Mouse (Mus musculus): ENCODE measurements around the gene Pcyt2. TPM values are rescaled to one million over a fixed set of nuclear protein-coding genes. Genes with fewer than 3 reads are reported as not detected.
A peak's percentile ranks its signal among the peaks of the same experiment; 100 is the strongest.
"Not testable (repeated sequence)": the region's sequence is repeated elsewhere in the genome, so short reads cannot be mapped to it uniquely, and the experiment has no call there.

Pcyt2 gene
- total and polyA plus RNA-seq, 3 experiments = 29.0 to 146 (median 102) TPM

GRCm38 (mm10) chr11:120597240-120598235 lies 20.2 kb downstream of the Pcyt2 start:
- H3K4me3 ChIP-seq (ENCODE audit: low read depth, low read length) = peak overlapping the region; percentile 95
- no peak for ATAC-seq (ENCODE audit: extremely low read depth, insufficient number of reproducible peaks, low FRiP score, poor library complexity, severe bottlenecking)
- peak; percentile 29 for DNase-seq (ENCODE audit: low spot score)
- peaks cover 70% of the 10 kb centered on the region for H3K4me1 ChIP-seq (ENCODE audit: insufficient read depth, low read depth, low read length)
- no peaks in the 10 kb centered on the region for H3K27me3 ChIP-seq (ENCODE audit: insufficient read depth, low read length)
- TF ChIP-seq TAL1 (conservative IDR thresholded peaks at IDR 0.05; ENCODE audit: low read depth, low read length) = no peak
- no peak for TF ChIP-seq CTCF (IDR thresholded peaks at IDR 0.05; ENCODE audit: low read depth, low read length)
- TF ChIP-seq GATA1 (IDR thresholded peaks at IDR 0.05; ENCODE audit: borderline replicate concordance, low read length) = no peak
- TF ChIP-seq POLR2AphosphoS5 (IDR thresholded peaks at IDR 0.05; ENCODE audit: insufficient replicate concordance, low read depth, low read length) = no peak
- TF ChIP-seq GATA2 (IDR thresholded peaks at IDR 0.05; ENCODE audit: borderline replicate concordance, low read depth, low read length) = no peak
- no peaks in the 10 kb centered on the region for H3K9me3 ChIP-seq (replicated peaks)
- H3K36me3 ChIP-seq (replicated peaks) = peaks cover 77% of the 10 kb centered on the region

- peaks cover 94% of the 10 kb centered on the region for H3K36me3 ChIP-seq (replicated peaks)
- no peak overlapping the region for H3K4me3 ChIP-seq (ENCODE audit: low read depth, low read length)
- peaks cover 34% of the 10 kb centered on the region for H3K4me1 ChIP-seq (ENCODE audit: insufficient read depth, low read depth, low read length)
- ATAC-seq (ENCODE audit: extremely low read depth, insufficient number of reproducible peaks, low FRiP score, poor library complexity, severe bottlenecking) = peak; percentile 84
- no peak for TF ChIP-seq CTCF (IDR thresholded peaks at IDR 0.05; ENCODE audit: low read depth, low read length)
- TF ChIP-seq GATA2 (IDR thresholded peaks at IDR 0.05; ENCODE audit: borderline replicate concordance, low read depth, low read length) = no peak
- TF ChIP-seq POLR2AphosphoS5 (IDR thresholded peaks at IDR 0.05; ENCODE audit: insufficient replicate concordance, low read depth, low read length) = no peak
- TF ChIP-seq GATA1 (IDR thresholded peaks at IDR 0.05; ENCODE audit: borderline replicate concordance, low read length) = no peak
- TF ChIP-seq TAL1 (conservative IDR thresholded peaks at IDR 0.05; ENCODE audit: low read depth, low read length) = no peak
- H3K27me3 ChIP-seq (ENCODE audit: insufficient read depth, low read length) = no peaks in the 10 kb centered on the region
- no peaks in the 10 kb centered on the region; the same call in 1 of the 2 replicates for H3K9me3 ChIP-seq (replicated peaks)
- no peak for DNase-seq (ENCODE audit: low spot score)
These were observed 29.2 kb downstream of the Pcyt2 start for GRCm38 (mm10) chr11:120588531-120588930.

- Histone ChIP-seq H3K27me3 (ENCODE audit: insufficient read depth, low read length) (no peaks in the 10 kb centered on the region), H3K36me3 (replicated peaks) (peaks cover 77% of the 10 kb centered on the region), H3K9me3 (replicated peaks) (no peaks in the 10 kb centered on the region; the same call in 1 of the 2 replicates), H3K4me1 (ENCODE audit: insufficient read depth, low read depth, low read length) (peaks cover 38% of the 10 kb centered on the region), H3K4me3 (ENCODE audit: low read depth, low read length) (no peak overlapping the region)
- no peak for TF ChIP-seq CTCF (IDR thresholded peaks at IDR 0.05; ENCODE audit: low read depth, low read length)
- TF ChIP-seq GATA1 (IDR thresholded peaks at IDR 0.05; ENCODE audit: borderline replicate concordance, low read length) = no peak
- TF ChIP-seq POLR2AphosphoS5 (IDR thresholded peaks at IDR 0.05; ENCODE audit: insufficient replicate concordance, low read depth, low read length) = no peak
- TF ChIP-seq GATA2 (IDR thresholded peaks at IDR 0.05; ENCODE audit: borderline replicate concordance, low read depth, low read length) = no peak
- ATAC-seq (ENCODE audit: extremely low read depth, insufficient number of reproducible peaks, low FRiP score, poor library complexity, severe bottlenecking) (no peak), DNase-seq (ENCODE audit: low spot score) (no peak)
These were observed 33.8 kb downstream of the Pcyt2 start for GRCm38 (mm10) chr11:120583937-120584336.

- Histone ChIP-seq H3K36me3 (replicated peaks) (peaks cover 78% of the 10 kb centered on the region), H3K4me1 (ENCODE audit: insufficient read depth, low read depth, low read length) (peaks cover 41% of the 10 kb centered on the region)
- ATAC-seq (ENCODE audit: extremely low read depth, insufficient number of reproducible peaks, low FRiP score, poor library complexity, severe bottlenecking); H3K9me3 ChIP-seq (replicated peaks); H3K27me3 ChIP-seq (ENCODE audit: insufficient read depth, low read length); H3K4me3 ChIP-seq (ENCODE audit: low read depth, low read length); DNase-seq (ENCODE audit: low spot score): not testable (repeated sequence)
These were observed 34.8 kb downstream of the Pcyt2 start for GRCm38 (mm10) chr11:120582982-120583293.

- no peak for DNase-seq (ENCODE audit: low spot score)
- peaks cover 78% of the 10 kb centered on the region for H3K36me3 ChIP-seq (replicated peaks)
- ATAC-seq (ENCODE audit: extremely low read depth, insufficient number of reproducible peaks, low FRiP score, poor library complexity, severe bottlenecking) = no peak
These were observed 35.3 kb downstream of the Pcyt2 start for GRCm38 (mm10) chr11:120582268-120582981.

GRCm38 (mm10) chr11:120581490-120582267 lies 36.1 kb downstream of the Pcyt2 start, which contains the start of gene Arhgdia:
Gene Arhgdia, minus strand, starts transcription at chr11:120581624.
- no peaks in the 10 kb centered on the region; the same call in 1 of the 2 replicates for H3K9me3 ChIP-seq (replicated peaks)
- H3K4me1 ChIP-seq (ENCODE audit: insufficient read depth, low read depth, low read length) = peaks cover 49% of the 10 kb centered on the region
- H3K27me3 ChIP-seq (ENCODE audit: insufficient read depth, low read length) = no peaks in the 10 kb centered on the region
- peak within 1 kb of the TSS; percentile 81 for H3K4me3 ChIP-seq (ENCODE audit: low read depth, low read length)
- no peak for ATAC-seq (ENCODE audit: extremely low read depth, insufficient number of reproducible peaks, low FRiP score, poor library complexity, severe bottlenecking)
- no peak for TF ChIP-seq POLR2AphosphoS5 (IDR thresholded peaks at IDR 0.05; ENCODE audit: insufficient replicate concordance, low read depth, low read length)
- TF ChIP-seq GATA2 (IDR thresholded peaks at IDR 0.05; ENCODE audit: borderline replicate concordance, low read depth, low read length) = no peak
- no peak for TF ChIP-seq GATA1 (IDR thresholded peaks at IDR 0.05; ENCODE audit: borderline replicate concordance, low read length)
- TF ChIP-seq CTCF (IDR thresholded peaks at IDR 0.05; ENCODE audit: low read depth, low read length) = no peak
- no peak for TF ChIP-seq TAL1 (conservative IDR thresholded peaks at IDR 0.05; ENCODE audit: low read depth, low read length)
- DNase-seq (ENCODE audit: low spot score) = peak; percentile 93
- H3K36me3 ChIP-seq (replicated peaks) = peaks cover 78% of the 10 kb centered on the region

More at GRCm38 (mm10) chr11:120582268-120582981, 35.3 kb downstream of the Pcyt2 start:
- no peaks in the 10 kb centered on the region; the same call in 1 of the 2 replicates for H3K9me3 ChIP-seq (replicated peaks)
- TF ChIP-seq POLR2AphosphoS5 (IDR thresholded peaks at IDR 0.05; ENCODE audit: insufficient replicate concordance, low read depth, low read length) (no peak), CTCF (IDR thresholded peaks at IDR 0.05; ENCODE audit: low read depth, low read length) (peak; percentile 38; the same call in 1 of the 2 replicates)
- H3K27me3 ChIP-seq (ENCODE audit: insufficient read depth, low read length) = no peaks in the 10 kb centered on the region
- peaks cover 46% of the 10 kb centered on the region for H3K4me1 ChIP-seq (ENCODE audit: insufficient read depth, low read depth, low read length)
- peak overlapping the region; percentile 81; the same call in 1 of the 2 replicates for H3K4me3 ChIP-seq (ENCODE audit: low read depth, low read length)
